Comparison of ENCODE assay signal across 25 mouse cellular contexts in genomic region chr4:120170387-120170936, GRCm38 (mm10). TPM values are rescaled to one million over a fixed set of nuclear protein-coding genes. Genes with fewer than 3 reads are reported as not detected.
"Had no signal": no experiment of that assay in that cellular context is flagged by ENCODE, and none has a peak within 500 bp of the region (broad histone marks: within the 10 kb centered on the region; RNA-seq: fewer than 3 reads in every experiment).

No protein-coding gene starts in this region.

- H3K4me1 ChIP-seq: liver, embryonic 13.5 days had no signal

- H3K36me3 ChIP-seq: kidney, embryonic 15.5 days; liver, embryonic 13.5 days; neural tube, embryonic 13.5 days had no signal

- H3K4me2 ChIP-seq: kidney, embryonic 15.5 days; liver, embryonic 13.5 days; neural tube, embryonic 13.5 days had no signal

- H3K4me3 ChIP-seq: kidney, embryonic 15.5 days; left cerebral cortex, adult 2 months; liver, embryonic 13.5 days; neural tube, embryonic 13.5 days had no signal

- H3K27me3 ChIP-seq: kidney, embryonic 15.5 days; liver, embryonic 13.5 days; neural tube, embryonic 13.5 days had no signal

- H3K27ac ChIP-seq: kidney, embryonic 15.5 days; left cerebral cortex, adult 2 months; liver, embryonic 13.5 days; neural tube, embryonic 13.5 days had no signal

- DNase-seq: kidney, adult 11 months; kidney, adult 8-10 months; kidney, postnatal 10 days; kidney, postnatal 36 days; layer of hippocampus, postnatal 36 days; liver, embryonic 13.5 days; lung, adult 2 months; lung, postnatal 14 days; lung, postnatal 4 days; midbrain, embryonic 14.5 days; right cerebral cortex, adult 18-20 months; right cerebral cortex, postnatal 14 days; thymus, adult 18-20 months; thymus, postnatal 36 days had no signal

- H3K9ac ChIP-seq: kidney, embryonic 15.5 days; liver, embryonic 13.5 days; neural tube, embryonic 13.5 days had no signal

- H3K9me3 ChIP-seq: kidney, embryonic 15.5 days; liver, embryonic 13.5 days; neural tube, embryonic 13.5 days had no signal

RNA-seq across cellular contexts. Expression of gene Edn2, which starts 9.5 kb away (rescaled TPM):
- total RNA-seq: layer of hippocampus, adult 8-10 months; layer of hippocampus, postnatal 36 days; left cerebral cortex, adult 2 months; left cerebral cortex, postnatal 10 days; left cerebral cortex, postnatal 36 days; liver, adult 2 months; megakaryocyte, adult 5-6 weeks; midbrain, postnatal 0 days had no signal
- polyA plus RNA-seq: limb, embryonic 11.5 days; liver, adult 2 months; spleen, adult 2 months had no signal
